Mouse (Mus musculus): ENCODE measurements around the gene Elmo3.

The Elmo3 gene

GRCm38 (mm10) chr8:105354549-105354948 is 49.1 kb downstream of the Elmo3 start:
- no peak for DNase-seq (ENCODE audit: low read depth, low spot score)

GRCm38 (mm10) chr8:105355179-105356024 is 50.0 kb downstream of the Elmo3 start:
- DNase-seq (ENCODE audit: low read depth, low spot score), result no peak

- DNase-seq (ENCODE audit: low read depth, low spot score), result no peak
Measured at GRCm38 (mm10) chr8:105356681-105357080, 51.3 kb downstream of the Elmo3 start.

DNA sequence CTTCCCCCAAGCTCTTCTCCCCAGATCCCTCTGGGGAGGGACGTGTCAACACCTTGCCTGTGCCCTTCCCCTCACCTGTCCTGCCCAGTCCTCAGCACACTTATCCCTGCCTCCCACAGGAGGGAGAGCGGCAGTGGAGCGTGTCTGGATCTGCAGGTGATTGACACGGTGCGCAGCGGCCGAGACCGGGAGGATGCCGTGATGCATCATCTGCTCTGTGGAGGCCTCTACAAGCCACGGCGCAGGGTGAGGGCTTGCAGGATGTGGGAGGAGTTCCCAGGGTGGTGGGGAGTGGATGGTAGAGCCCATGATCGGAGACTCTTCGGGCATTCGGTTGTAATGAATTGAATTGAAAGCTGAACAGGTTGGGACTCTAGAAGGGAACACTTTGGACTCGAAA is 53.8 kb downstream of the Elmo3 start:
- no peak for DNase-seq (ENCODE audit: low read depth, low spot score)

- no peak for DNase-seq (ENCODE audit: low read depth, low spot score)
Measured at GRCm38 (mm10) chr8:105359646-105360045, 54.2 kb downstream of the Elmo3 start.

All from WW6 (cell line).